Mouse (Mus musculus) spleen, postnatal 36 days (tissue): ENCODE measurements at regions not wholly inside any gene's neighbourhood (a gene's known extent, or its start where the extent isn't known, plus 50 kb on each side); places are given as distances from the start of the nearest gene placed in this dataset.
A peak's percentile ranks its signal among the peaks of the same experiment; 100 is the strongest.
"Not testable (repeated sequence)": the region's sequence is repeated elsewhere in the genome, so short reads cannot be mapped to it uniquely, and the experiment has no call there.

Source experiments
- DNase-seq, 2 experiments: peaks; one replicate each; pipeline ENCODE4 v3.0.0; 2022; ENCODE audit warnings: low spot score in 2 of 2, mixed read lengths in 1 of 2

DNA sequence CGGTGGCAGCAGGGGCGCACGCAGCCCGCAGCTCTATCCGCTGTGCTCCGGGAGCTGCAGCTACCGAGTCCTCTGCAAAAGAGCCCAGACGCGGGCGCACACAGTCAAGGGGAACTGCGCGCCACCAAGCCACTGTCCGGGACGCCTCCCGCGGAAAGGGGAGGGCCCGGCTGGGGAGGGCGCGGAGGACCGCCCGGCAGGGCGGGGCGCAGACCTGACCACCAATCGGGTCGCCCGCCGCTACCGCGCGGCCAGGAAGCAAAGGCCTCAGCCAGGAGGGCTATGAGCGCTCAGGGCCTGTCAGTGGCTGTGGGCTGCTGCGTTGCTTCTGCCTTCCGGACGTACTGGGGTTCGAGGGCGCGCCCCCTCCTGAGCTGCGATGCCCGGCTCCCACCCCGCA is 1034.5 kb downstream of the Gm10330 start:
- DNase-seq = peak in 1 of 2 experiments; percentile 4

DNA sequence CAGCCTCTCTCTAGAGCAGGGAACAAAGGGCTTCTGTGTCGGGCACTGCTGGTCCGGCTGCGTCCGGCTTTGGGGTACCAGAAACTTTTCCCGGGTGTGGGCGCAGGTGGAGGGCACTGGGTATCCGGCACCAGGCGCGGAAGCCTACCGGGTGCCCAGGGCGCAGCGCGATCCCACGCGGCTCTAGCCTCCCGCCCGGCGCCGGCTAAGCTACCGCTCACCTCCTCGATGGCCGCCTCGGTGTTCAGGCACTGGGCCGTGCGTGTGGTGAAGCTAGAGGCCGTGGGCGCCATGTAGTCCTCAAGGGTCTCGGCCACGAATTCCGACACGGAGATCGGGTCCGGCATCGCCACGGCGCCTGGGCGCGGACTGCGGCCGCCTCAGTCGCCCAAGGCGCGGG is 1035.0 kb downstream of the Gm10330 start:
- not testable (repeated sequence) for DNase-seq
